Mouse (Mus musculus): ENCODE data around the gene Flad1. TPM values are rescaled to one million over a fixed set of nuclear protein-coding genes. Genes with fewer than 3 reads are reported as not detected.

Flad1 gene
- polyA plus RNA-seq, 1 experiment = 67.6 TPM

DNA sequence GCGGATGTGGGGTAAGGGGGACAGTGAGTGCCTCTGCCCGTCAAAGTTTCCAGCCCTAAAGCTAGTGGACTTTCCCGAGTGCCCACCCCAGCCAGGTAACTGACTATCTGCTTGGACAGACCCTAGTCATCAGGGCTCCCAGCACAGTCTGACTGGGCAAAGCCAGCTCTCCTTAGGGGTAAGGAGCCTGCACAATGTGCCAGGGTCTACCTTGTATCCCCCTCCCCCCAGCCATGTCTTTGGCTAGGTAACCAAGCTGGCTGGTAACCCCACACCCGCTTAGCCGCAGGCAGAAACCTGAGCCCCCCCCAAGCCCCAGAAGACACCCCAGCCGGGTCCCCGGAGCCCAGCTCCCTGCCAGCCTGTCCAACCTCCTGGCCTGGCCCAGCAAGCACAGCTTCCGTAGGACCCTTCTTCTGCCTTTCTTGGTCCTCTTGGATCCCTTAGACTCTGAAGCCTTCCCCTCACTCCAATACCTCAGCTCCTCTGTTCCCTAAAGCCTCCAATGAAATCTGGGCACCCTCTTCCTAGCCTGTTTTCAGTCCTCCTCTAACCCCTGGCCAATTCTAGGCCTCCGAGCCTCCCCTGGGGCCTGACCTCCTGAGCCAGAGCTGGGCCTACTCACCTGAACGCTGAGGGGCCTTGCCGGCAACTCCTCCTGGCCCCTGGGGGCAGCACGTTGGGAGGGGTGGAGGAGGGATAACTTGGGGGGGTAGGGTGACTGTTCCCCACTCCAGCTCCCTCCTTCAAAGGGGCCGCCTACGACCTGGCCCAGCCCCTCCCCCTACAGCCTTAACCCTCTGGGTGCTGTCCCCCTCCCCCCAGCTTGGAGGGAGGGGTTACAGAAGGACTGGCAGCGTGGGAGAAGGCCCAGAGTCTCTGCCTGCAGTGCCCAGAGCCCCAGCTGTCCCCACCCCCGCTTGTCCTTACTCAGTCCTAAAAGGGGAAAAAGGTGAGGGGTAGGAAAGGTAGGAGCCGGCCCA, 24.9 kb downstream of the Flad1 start:
- Histone ChIP-seq H3K4me1 (ENCODE audit: control insufficient read depth, insufficient read depth, low read length) (peaks cover 9% of the 10 kb centered on the region), H3K36me3 (ENCODE audit: control insufficient read depth, insufficient read depth, low read length) (no peaks in the 10 kb centered on the region), H3K27ac (ENCODE audit: control insufficient read depth, insufficient read depth, low read depth, low read length) (no peak overlapping the region), H3K27me3 (ENCODE audit: control insufficient read depth, insufficient read depth, low read length) (no peaks in the 10 kb centered on the region), H3K4me3 (ENCODE audit: control insufficient read depth, low read depth, low read length) (no peak overlapping the region)
- TF ChIP-seq POLR2A (IDR thresholded peaks at IDR 0.05; ENCODE audit: control insufficient read depth, low read depth, low read length) (no peak), CTCF (IDR thresholded peaks at IDR 0.05; ENCODE audit: control insufficient read depth, insufficient read depth, insufficient replicate concordance, low read depth, low read length) (no peak)

DNA sequence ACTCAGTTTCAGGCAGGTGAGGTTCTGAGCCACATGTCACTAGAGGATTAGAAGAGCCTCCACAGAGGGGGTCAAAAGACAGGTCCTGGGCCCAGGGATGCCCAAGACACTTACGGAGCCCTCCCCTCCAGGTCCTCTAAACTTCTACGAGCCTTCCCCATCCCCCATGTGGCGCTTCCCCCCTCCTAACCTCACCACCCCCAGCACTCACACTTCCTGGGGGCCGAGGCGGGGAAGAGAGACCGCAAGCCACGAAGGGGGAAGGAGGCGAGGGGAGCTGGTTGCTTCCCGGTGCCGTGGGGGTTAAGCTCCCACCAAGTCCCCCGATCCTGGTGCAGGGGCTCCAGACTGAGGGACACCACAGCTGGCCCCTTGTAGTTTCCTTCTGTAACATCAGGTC, 26.2 kb downstream of the Flad1 start:
- H3K27me3 ChIP-seq (ENCODE audit: control insufficient read depth, insufficient read depth, low read length) = no peaks in the 10 kb centered on the region
- H3K27ac ChIP-seq (ENCODE audit: control insufficient read depth, insufficient read depth, low read depth, low read length) = no peak overlapping the region
- H3K36me3 ChIP-seq (ENCODE audit: control insufficient read depth, insufficient read depth, low read length) = no peaks in the 10 kb centered on the region
- no peak for TF ChIP-seq POLR2A (IDR thresholded peaks at IDR 0.05; ENCODE audit: control insufficient read depth, low read depth, low read length)
- no peak for TF ChIP-seq CTCF (IDR thresholded peaks at IDR 0.05; ENCODE audit: control insufficient read depth, insufficient read depth, insufficient replicate concordance, low read depth, low read length)
- H3K4me3 ChIP-seq (ENCODE audit: control insufficient read depth, low read depth, low read length) = no peak overlapping the region
- peaks cover 3% of the 10 kb centered on the region; the same call in 1 of the 2 replicates for H3K4me1 ChIP-seq (ENCODE audit: control insufficient read depth, insufficient read depth, low read length)

DNA sequence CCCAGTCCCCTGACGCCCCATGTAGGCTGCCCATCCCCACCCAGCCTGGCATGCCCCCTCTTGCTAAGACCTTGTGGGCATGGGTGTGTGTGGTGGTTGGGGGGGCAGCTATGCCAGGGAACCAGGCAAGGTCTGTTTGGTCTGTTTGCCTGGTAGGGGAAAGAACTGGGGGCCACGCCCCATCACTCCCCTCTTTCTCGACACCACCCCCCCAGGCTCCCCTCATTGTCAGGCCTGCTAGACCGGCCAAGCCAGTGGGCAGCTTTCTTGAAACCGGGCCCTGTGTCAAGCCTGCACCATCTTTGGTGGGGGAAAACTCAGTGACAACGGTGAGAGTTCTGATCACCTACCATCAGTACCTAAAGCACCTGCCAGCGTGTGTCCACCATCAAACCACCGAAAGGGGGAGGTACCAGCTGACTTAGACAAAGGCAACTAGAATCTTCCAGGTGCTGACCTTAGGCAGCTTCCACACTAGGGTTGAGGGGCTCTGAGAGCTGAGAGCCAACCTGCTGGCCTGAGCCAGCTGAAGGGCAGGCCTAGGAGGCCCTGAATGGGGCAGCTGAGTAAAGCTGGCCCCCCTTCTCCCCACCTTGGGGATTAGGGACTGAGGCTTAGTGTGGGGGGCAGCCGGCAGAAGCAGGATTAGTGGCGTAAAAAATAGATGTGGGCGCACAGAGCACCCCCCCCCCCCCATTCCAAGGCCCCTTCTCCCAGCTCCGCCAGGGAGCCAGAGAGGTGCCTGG, 27.2 kb downstream of the Flad1 start:
- Histone ChIP-seq H3K4me3 (ENCODE audit: control insufficient read depth, low read depth, low read length) (no peak overlapping the region), H3K36me3 (ENCODE audit: control insufficient read depth, insufficient read depth, low read length) (no peaks in the 10 kb centered on the region), H3K4me1 (ENCODE audit: control insufficient read depth, insufficient read depth, low read length) (no peaks in the 10 kb centered on the region; the same call in 1 of the 2 replicates), H3K27ac (ENCODE audit: control insufficient read depth, insufficient read depth, low read depth, low read length) (no peak overlapping the region), H3K27me3 (ENCODE audit: control insufficient read depth, insufficient read depth, low read length) (no peaks in the 10 kb centered on the region)
- TF ChIP-seq POLR2A (IDR thresholded peaks at IDR 0.05; ENCODE audit: control insufficient read depth, low read depth, low read length) (no peak), CTCF (IDR thresholded peaks at IDR 0.05; ENCODE audit: control insufficient read depth, insufficient read depth, insufficient replicate concordance, low read depth, low read length) (no peak)

DNA sequence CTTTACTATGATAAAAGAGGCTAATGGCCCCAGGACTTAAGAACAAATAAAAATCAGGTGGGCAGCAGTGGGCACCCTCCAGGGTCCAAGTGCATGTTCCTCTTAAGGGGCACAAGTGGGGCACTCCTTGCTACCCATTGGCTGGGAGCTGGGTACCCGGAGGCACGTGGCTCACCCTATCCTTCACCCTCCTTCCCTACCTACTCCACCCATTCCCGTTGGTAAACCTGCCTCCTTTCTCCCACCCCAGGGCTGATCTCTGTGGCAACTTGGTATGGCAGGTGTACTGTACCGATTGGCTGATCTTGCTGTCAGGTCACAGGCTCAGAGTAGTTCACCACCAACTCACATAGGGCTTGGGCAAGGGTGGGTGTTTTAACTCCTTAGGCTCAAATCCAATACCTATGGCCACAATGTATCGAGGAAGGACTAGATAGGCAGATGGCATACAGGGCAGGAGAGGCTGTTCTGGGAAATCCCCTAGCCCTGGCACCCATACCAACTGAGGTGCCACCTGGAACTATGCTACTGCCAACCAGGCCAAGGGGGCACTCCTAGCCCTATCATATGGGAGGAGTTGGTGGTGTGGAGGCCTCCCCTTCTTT, 27.9 kb downstream of the Flad1 start:
- no peak for TF ChIP-seq CTCF (IDR thresholded peaks at IDR 0.05; ENCODE audit: control insufficient read depth, insufficient read depth, insufficient replicate concordance, low read depth, low read length)
- H3K27ac ChIP-seq (ENCODE audit: control insufficient read depth, insufficient read depth, low read depth, low read length) = no peak overlapping the region

DNA sequence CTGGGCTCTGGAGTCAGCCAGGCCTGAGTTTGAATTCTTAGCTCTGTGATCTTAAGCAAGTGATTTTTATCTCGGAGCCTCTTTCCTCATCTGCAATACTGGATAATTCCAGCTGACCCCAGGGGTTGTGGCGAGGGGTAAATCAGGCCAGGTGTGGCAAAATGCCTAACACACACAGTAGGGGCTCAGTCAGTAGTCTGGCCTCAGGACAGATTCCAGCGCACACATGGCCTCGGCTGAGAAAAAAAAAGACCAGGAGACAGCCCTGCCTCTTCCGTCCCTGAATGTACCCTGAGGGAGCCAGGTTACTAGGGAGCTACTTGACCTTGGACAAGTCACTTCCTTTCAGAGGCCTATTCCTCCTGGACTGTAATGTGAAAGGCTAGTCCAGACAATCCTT, 28.7 kb downstream of the Flad1 start:
- TF ChIP-seq CTCF (IDR thresholded peaks at IDR 0.05; ENCODE audit: control insufficient read depth, insufficient read depth, insufficient replicate concordance, low read depth, low read length) = no peak
- TF ChIP-seq POLR2A (IDR thresholded peaks at IDR 0.05; ENCODE audit: control insufficient read depth, low read depth, low read length) = no peak
- no peak overlapping the region for H3K4me3 ChIP-seq (ENCODE audit: control insufficient read depth, low read depth, low read length)
- H3K4me1 ChIP-seq (ENCODE audit: control insufficient read depth, insufficient read depth, low read length) = peaks cover 3% of the 10 kb centered on the region
- H3K36me3 ChIP-seq (ENCODE audit: control insufficient read depth, insufficient read depth, low read length) = no peaks in the 10 kb centered on the region
- no peaks in the 10 kb centered on the region for H3K27me3 ChIP-seq (ENCODE audit: control insufficient read depth, insufficient read depth, low read length)
- H3K27ac ChIP-seq (ENCODE audit: control insufficient read depth, insufficient read depth, low read depth, low read length) = no peak overlapping the region

More for the DNA sequence above, 27.9 kb downstream of the Flad1 start:
- Histone ChIP-seq H3K4me3 (ENCODE audit: control insufficient read depth, low read depth, low read length) (no peak overlapping the region), H3K36me3 (ENCODE audit: control insufficient read depth, insufficient read depth, low read length) (no peaks in the 10 kb centered on the region), H3K4me1 (ENCODE audit: control insufficient read depth, insufficient read depth, low read length) (no peaks in the 10 kb centered on the region; the same call in 1 of the 2 replicates), H3K27me3 (ENCODE audit: control insufficient read depth, insufficient read depth, low read length) (no peaks in the 10 kb centered on the region)

DNA sequence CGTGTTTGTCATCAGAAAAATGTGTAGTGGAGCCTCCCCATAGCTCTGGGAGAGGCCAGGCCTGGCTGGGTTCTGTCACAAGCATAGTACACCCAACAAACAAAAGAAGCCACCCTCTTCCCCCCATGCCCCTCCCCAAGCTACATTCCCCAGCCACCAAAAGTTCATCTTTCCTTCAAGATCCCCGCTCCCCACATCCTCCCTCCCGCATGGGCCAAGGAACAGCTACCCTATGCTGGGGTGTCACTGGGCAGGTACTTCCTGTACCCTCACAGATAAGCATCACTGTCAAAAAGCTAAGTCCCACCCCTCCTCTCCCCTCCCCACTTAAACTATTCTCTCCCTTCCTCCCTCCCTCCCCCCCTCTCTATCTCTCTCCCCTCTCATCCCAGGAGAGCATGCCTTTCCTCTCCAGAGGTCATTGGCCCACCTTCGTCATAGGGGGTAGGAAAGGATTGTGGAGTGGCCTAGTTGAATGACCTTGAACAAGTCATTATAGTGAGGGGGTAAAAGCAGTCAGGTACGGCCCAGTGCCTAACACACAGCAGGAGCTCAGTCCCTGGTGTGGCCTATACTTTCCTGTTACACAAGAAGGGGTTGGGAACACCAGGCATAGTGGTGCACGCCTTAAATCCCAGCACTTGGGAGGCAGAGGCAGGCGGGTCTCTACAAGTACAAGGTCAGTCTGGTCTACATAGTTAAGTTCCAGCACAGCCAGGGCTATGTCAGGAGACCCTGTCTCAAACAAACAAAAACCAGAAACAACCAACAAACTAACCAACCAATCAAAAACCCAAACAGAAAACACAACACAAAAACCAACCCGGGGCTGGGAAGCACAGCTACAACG, 29.4 kb downstream of the Flad1 start:
- H3K27ac ChIP-seq (ENCODE audit: control insufficient read depth, insufficient read depth, low read depth, low read length) = no peak overlapping the region
- no peaks in the 10 kb centered on the region for H3K27me3 ChIP-seq (ENCODE audit: control insufficient read depth, insufficient read depth, low read length)
- H3K4me1 ChIP-seq (ENCODE audit: control insufficient read depth, insufficient read depth, low read length) = peaks cover 7% of the 10 kb centered on the region
- TF ChIP-seq POLR2A (IDR thresholded peaks at IDR 0.05; ENCODE audit: control insufficient read depth, low read depth, low read length) = no peak
- H3K36me3 ChIP-seq (ENCODE audit: control insufficient read depth, insufficient read depth, low read length) = no peaks in the 10 kb centered on the region
- H3K4me3 ChIP-seq (ENCODE audit: control insufficient read depth, low read depth, low read length) = no peak overlapping the region
